Mouse (Mus musculus) heart, embryonic 14.5 days (tissue): ENCODE results near the gene Gm20716. TPM values are rescaled to one million over a fixed set of nuclear protein-coding genes. Genes with fewer than 3 reads are reported as not detected.
"Not testable (repeated sequence)": the region's sequence is repeated elsewhere in the genome, so short reads cannot be mapped to it uniquely, and the experiment has no call there.

Experiments
- ATAC-seq: fragments of 200-750 bp; cut with Nextera tagmentation; 2 replicates; pipeline ENCODE4 v1.8.0; 2017; ENCODE audit warnings: low read depth, moderate TSS enrichment; ENCODE audit not compliant: insufficient number of reproducible peaks, insufficient read depth, low FRiP score
- H3K27ac ChIP-seq, 2 experiments: fragments of 200-500 bp in 1 of 2; fragments of 300-500 bp in 1 of 2; sonication (generic) in 1 of 2; replicated peaks in 1 of 2; 2 replicates each; pipeline ENCODE4 v1.5.1; 2012 to 2014; ENCODE audit warnings: low read depth in 2 of 2, low read length in 2 of 2, control low read depth in 1 of 2, mild to moderate bottlenecking in 1 of 2, mixed read lengths in 1 of 2; ENCODE audit not compliant: control insufficient read depth in 1 of 2, insufficient read depth in 1 of 2
- H3K27me3 ChIP-seq: fragments of 300-500 bp; sonication (generic); 2 replicates; pipeline ENCODE4 v1.6.1; 2014; ENCODE audit warnings: mild to moderate bottlenecking, low read length, control low read depth; ENCODE audit not compliant: control insufficient read depth, insufficient read depth
- H3K36me3 ChIP-seq: fragments of 300-500 bp; sonication (generic); 2 replicates; pipeline ENCODE4 v1.6.1; 2014; ENCODE audit warnings: mild to moderate bottlenecking, control low read depth, low read length, mixed read lengths; ENCODE audit not compliant: control insufficient read depth, insufficient read depth
- H3K4me1 ChIP-seq, 2 experiments: fragments of 200-500 bp in 1 of 2; fragments of 300-500 bp in 1 of 2; sonication (generic) in 1 of 2; 2 replicates each; pipeline ENCODE4 v1.6.1; 2012 to 2014; ENCODE audit warnings: low read length in 2 of 2, control low read depth in 1 of 2, mixed read lengths in 1 of 2; ENCODE audit not compliant: control insufficient read depth in 2 of 2, insufficient read depth in 2 of 2
- H3K4me2 ChIP-seq: fragments of 300-500 bp; sonication (generic); 2 replicates; pipeline ENCODE4 v1.6.1; 2014; ENCODE audit warnings: mild to moderate bottlenecking, low read length
- H3K4me3 ChIP-seq, 2 experiments: fragments of 200-500 bp in 1 of 2; fragments of 300-500 bp in 1 of 2; sonication (generic) in 1 of 2; 2 replicates each; pipeline ENCODE4 v1.5.1; 2012 to 2014; ENCODE audit warnings: low read length in 2 of 2, mild to moderate bottlenecking in 2 of 2, control low read depth in 1 of 2, low read depth in 1 of 2, moderate library complexity in 1 of 2; ENCODE audit not compliant: control insufficient read depth in 1 of 2, insufficient read depth in 1 of 2
- H3K9ac ChIP-seq: fragments of 300-500 bp; sonication (generic); 2 replicates; pipeline ENCODE4 v1.6.1; 2014; ENCODE audit warnings: mild to moderate bottlenecking, low read length
- H3K9me3 ChIP-seq: fragments of 300-500 bp; sonication (generic); 2 replicates; pipeline ENCODE4 v1.6.1; 2016; ENCODE audit warnings: low read length, control low read depth; ENCODE audit not compliant: control insufficient read depth
- WGBS: fragments of 180-500 bp; shearing (Covaris S2); extraction: QIAGEN DNeasy Blood & Tissue Kit; methylation state at CpG from one replicate; pipeline ENCODE4 v1.1.7; 2014; 5-methylcytosine and 5-hydroxymethylcytosine counted together
- polyA plus RNA-seq: library from polyadenylated mRNA; unstranded; fragments of >200 nt; fragmentation: Nextera tagmentation; extraction: Ambion mirVana; gene quantifications from 2 replicates; pipeline ENCODE4 v1.2.1, GENCODE M21; 2014

Gene Gm20716
- polyA plus RNA-seq, 1 experiment from 2014 or later = 18.2 TPM

DNA sequence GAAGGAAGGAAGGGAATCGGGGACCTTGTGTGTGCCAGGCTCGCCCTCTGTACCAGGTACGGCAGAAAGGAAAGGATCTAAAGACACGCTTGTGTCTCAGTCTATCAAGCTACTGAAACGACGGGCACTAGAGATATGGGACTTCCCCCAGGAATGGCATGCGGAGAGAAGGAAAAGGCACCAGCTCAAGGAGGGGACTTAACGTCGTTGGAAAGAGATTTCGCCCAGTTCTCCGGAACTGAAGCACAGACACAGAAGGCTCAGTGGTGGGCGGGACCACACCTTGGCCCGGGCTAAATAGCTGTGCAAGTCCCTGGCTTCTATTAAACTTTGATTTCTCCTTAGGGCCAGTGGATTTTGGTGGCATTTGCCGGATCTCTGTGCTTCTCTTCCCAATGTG, 68.2 kb downstream of the Gm20716 start:
- no peaks in the 10 kb centered on the region for H3K9me3 ChIP-seq
- peak overlapping the region; percentile 67 for H3K4me2 ChIP-seq
- WGBS = 6% methylated on average over 14 of the region's 14 CpGs
- peak overlapping the region; percentile 33 to 38 for H3K4me3 ChIP-seq
- H3K4me1 ChIP-seq = peaks cover 14 to 27% of the 10 kb centered on the region in 2 experiments
- peak overlapping the region; percentile 70 for H3K9ac ChIP-seq
- no peaks in the 10 kb centered on the region for H3K27me3 ChIP-seq
- no peak for ATAC-seq
- peak overlapping the region; percentile 48 to 66 for H3K27ac ChIP-seq
- no peaks in the 10 kb centered on the region for H3K36me3 ChIP-seq

- ATAC-seq = no peak
- Histone ChIP-seq H3K36me3 (no peaks in the 10 kb centered on the region), H3K9me3 (no peaks in the 10 kb centered on the region), H3K4me2 (peak overlapping the region; percentile 67), H3K4me1 (peaks cover 12 to 23% of the 10 kb centered on the region in 2 experiments), H3K4me3 (peak overlapping the region; percentile 33 to 38), H3K27me3 (no peaks in the 10 kb centered on the region), H3K9ac (peak overlapping the region; percentile 70), H3K27ac (peak overlapping the region; percentile 66 to 88)
- WGBS = 1% methylated on average over 11 of the region's 11 CpGs
Measured at GRCm38 (mm10) chr2:168161514-168161971, 68.6 kb downstream of the Gm20716 start.

DNA sequence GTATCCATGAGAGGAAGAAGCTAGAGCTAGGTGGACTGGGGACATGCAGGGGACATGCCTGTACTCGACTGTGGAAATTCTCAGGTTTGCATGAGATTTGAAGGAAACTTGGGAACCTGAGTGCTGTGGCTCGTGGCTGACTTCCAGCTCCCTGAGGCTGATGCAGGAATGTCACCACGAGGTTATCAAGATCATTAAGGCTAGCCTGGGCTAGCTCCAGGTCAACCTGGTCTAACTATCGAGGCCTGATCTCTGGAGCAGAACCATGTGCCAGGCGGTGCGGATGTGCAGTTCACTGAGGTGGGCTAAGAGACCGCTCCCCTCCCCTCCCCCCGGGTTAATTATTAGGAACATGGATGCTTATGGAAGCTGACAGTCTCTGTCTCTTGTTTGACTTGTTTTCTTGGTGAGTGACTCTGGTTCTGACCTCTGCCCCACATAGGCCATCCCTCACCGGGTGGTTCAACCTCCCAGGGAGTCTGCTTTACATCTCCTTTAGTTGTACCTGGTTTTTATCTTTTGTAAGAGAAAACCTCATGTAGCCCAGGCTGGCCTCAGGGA, 69.7 kb downstream of the Gm20716 start:
- Histone ChIP-seq H3K27ac (no peak overlapping the region), H3K9ac (no peak overlapping the region), H3K4me2 (no peak overlapping the region), H3K36me3 (no peaks in the 10 kb centered on the region), H3K27me3 (no peaks in the 10 kb centered on the region), H3K9me3 (no peaks in the 10 kb centered on the region), H3K4me3 (no peak overlapping the region), H3K4me1 (peaks cover 12 to 23% of the 10 kb centered on the region in 2 experiments)
- ATAC-seq = no peak
- 83% methylated on average over 9 of the region's 9 CpGs for WGBS

GRCm38 (mm10) chr2:168158911-168159711, 71.1 kb downstream of the Gm20716 start:
- H3K4me3 ChIP-seq = peak overlapping the region; percentile 25 to 31
- peaks cover 22 to 35% of the 10 kb centered on the region in 2 experiments for H3K4me1 ChIP-seq
- no peaks in the 10 kb centered on the region for H3K27me3 ChIP-seq
- H3K9ac ChIP-seq = peak overlapping the region; percentile 65
- H3K4me2 ChIP-seq = peak overlapping the region; percentile 72
- H3K27ac ChIP-seq = no peak overlapping the region; a peak in 1 of 4 replicates
- no peaks in the 10 kb centered on the region for H3K9me3 ChIP-seq
- no peak for ATAC-seq
- WGBS = 10% methylated on average over 25 of the region's 25 CpGs
- H3K36me3 ChIP-seq = no peaks in the 10 kb centered on the region

DNA sequence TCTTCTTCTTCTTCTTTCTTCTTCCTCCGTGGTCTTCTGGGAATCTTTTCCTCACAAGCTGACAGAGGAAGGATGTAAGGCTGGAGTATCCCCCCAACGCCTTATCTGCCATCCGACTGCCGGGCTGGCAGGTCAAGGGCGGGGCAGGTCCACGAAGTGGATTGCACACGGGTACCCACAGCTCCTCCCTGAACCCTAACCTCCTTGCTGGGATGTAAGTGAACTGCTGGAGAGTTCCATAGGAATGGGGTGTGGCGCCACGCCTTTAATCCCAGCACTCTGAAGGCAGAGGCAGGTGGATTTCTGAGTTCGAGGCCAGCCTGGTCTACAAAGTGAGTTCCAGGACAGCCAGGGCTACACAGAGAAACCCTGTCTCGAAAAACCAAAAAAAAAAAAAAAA, 72.2 kb downstream of the Gm20716 start:
- not testable (repeated sequence) for H3K27ac ChIP-seq, H3K4me2 ChIP-seq, ATAC-seq, H3K36me3 ChIP-seq, H3K27me3 ChIP-seq, H3K4me3 ChIP-seq, H3K9me3 ChIP-seq, H3K9ac ChIP-seq
- 38% methylated on average over 9 of the region's 11 CpGs for WGBS
- H3K4me1 ChIP-seq = peaks cover 26 to 39% of the 10 kb centered on the region in 2 experiments

- no peaks in the 10 kb centered on the region for H3K9me3 ChIP-seq
- H3K4me3 ChIP-seq = no peak overlapping the region
- H3K27ac ChIP-seq = no peak overlapping the region
- no peak for ATAC-seq
- no peak overlapping the region for H3K4me2 ChIP-seq
- no peak overlapping the region for H3K9ac ChIP-seq
- no peaks in the 10 kb centered on the region for H3K36me3 ChIP-seq
- 57% methylated on average over 14 of the region's 14 CpGs for WGBS
- no peaks in the 10 kb centered on the region for H3K27me3 ChIP-seq
- peaks cover 23 to 35% of the 10 kb centered on the region in 2 experiments for H3K4me1 ChIP-seq
Measured at GRCm38 (mm10) chr2:168156361-168156760, 73.8 kb downstream of the Gm20716 start.

GRCm38 (mm10) chr2:168155666-168156065, 74.5 kb downstream of the Gm20716 start:
- Histone ChIP-seq H3K27ac (no peak overlapping the region), H3K9me3 (no peaks in the 10 kb centered on the region), H3K4me3 (no peak overlapping the region), H3K4me1 (peaks cover 19 to 31% of the 10 kb centered on the region in 2 experiments), H3K36me3 (no peaks in the 10 kb centered on the region), H3K27me3 (no peaks in the 10 kb centered on the region), H3K4me2 (no peak overlapping the region), H3K9ac (no peak overlapping the region)
- no peak for ATAC-seq
- 95% methylated on average over 7 of the region's 7 CpGs for WGBS
